Mouse (Mus musculus) intestine, postnatal 0 days (tissue): ENCODE data around the gene Ift122. TPM values are rescaled to one million over a fixed set of nuclear protein-coding genes. Genes with fewer than 3 reads are reported as not detected.
A peak's percentile ranks its signal among the peaks of the same experiment; 100 is the strongest.

ENCODE experiments used
- ATAC-seq: fragments of 200-750 bp; cut with Nextera tagmentation; 2 replicates; pipeline ENCODE4 v1.8.0; 2017; ENCODE audit warnings: mild to moderate bottlenecking, moderate TSS enrichment, moderate library complexity
- H3K27ac ChIP-seq: fragments of 300-500 bp; sonication (generic); 2 replicates; pipeline ENCODE4 v1.5.1; 2014; ENCODE audit warnings: mild to moderate bottlenecking, low read depth, low read length, moderate library complexity
- H3K27me3 ChIP-seq: fragments of 300-500 bp; sonication (generic); replicated peaks from 2 replicates; pipeline ENCODE4 v1.6.1; 2014; ENCODE audit warnings: low read length, mixed read lengths; ENCODE audit not compliant: control insufficient read depth, insufficient read depth
- H3K36me3 ChIP-seq: fragments of 300-500 bp; sonication (generic); 2 replicates; pipeline ENCODE4 v1.6.1; 2014; ENCODE audit warnings: mild to moderate bottlenecking, moderate library complexity; ENCODE audit not compliant: control insufficient read depth, insufficient read depth
- H3K4me1 ChIP-seq: fragments of 300-500 bp; sonication (generic); replicated peaks from 2 replicates; pipeline ENCODE4 v1.6.1; 2014; ENCODE audit warnings: antibody characterized with exemption, low read length, mixed read lengths; ENCODE audit not compliant: control insufficient read depth, insufficient read depth
- H3K4me2 ChIP-seq: fragments of 300-500 bp; sonication (generic); replicated peaks from 2 replicates; pipeline ENCODE4 v1.6.1; 2014; ENCODE audit warnings: low read depth, mild to moderate bottlenecking, moderate library complexity
- H3K4me3 ChIP-seq: fragments of 300-500 bp; sonication (generic); 2 replicates; pipeline ENCODE4 v1.5.1; 2014; ENCODE audit warnings: low read depth, low read length
- H3K9ac ChIP-seq: fragments of 300-500 bp; sonication (generic); 2 replicates; pipeline ENCODE4 v1.6.1; 2014; ENCODE audit warnings: mild to moderate bottlenecking, low read depth, low read length
- H3K9me3 ChIP-seq: fragments of 300-500 bp; sonication (generic); 2 replicates; pipeline ENCODE4 v1.6.1; 2016; ENCODE audit warnings: mixed run types; ENCODE audit not compliant: control insufficient read depth
- CTCF ChIP-seq: sonication (generic); IDR thresholded peaks from 2 replicates; pipeline ENCODE4 v1.5.1; 2016; ENCODE audit warnings: low read depth, mild to moderate bottlenecking, control low read depth, antibody characterized with exemption, moderate library complexity
- WGBS: fragments of 180-500 bp; shearing (Covaris S2); extraction: QIAGEN DNeasy Blood & Tissue Kit; methylation state at CpG from one replicate; pipeline ENCODE4 v1.1.7; 2014; 5-methylcytosine and 5-hydroxymethylcytosine counted together
- polyA plus RNA-seq: library from polyadenylated mRNA; unstranded; fragments of >200 nt; fragmentation: Nextera tagmentation; extraction: Ambion mirVana; gene quantifications from 2 replicates; pipeline ENCODE4 v1.2.1, GENCODE M21; 2015

The Ift122 gene
- polyA plus RNA-seq = 3.0 and 3.1 TPM in 2 replicates

GRCm38 (mm10) chr6:115853091-115853813 is at the start of gene Ift122, which contains the start of gene Mbd4:
Ift122 (plus strand) TSS chr6:115853470.
Mbd4 (minus strand) TSS chr6:115853371.
- Histone ChIP-seq H3K36me3 (no peaks in the 10 kb centered on the region), H3K4me1 (no peaks in the 10 kb centered on the region), H3K9ac (peak within 1 kb of the TSS; percentile 48), H3K4me3 (peak within 1 kb of the TSS; percentile 57), H3K27me3 (no peaks in the 10 kb centered on the region), H3K27ac (peak within 1 kb of the TSS; percentile 78), H3K4me2 (peak within 1 kb of the TSS; percentile 86), H3K9me3 (no peaks in the 10 kb centered on the region)
- WGBS = under 1% methylated on average over 51 of the region's 51 CpGs
- ATAC-seq = peak; percentile 99
- peak; percentile 68 for TF ChIP-seq CTCF

DNA sequence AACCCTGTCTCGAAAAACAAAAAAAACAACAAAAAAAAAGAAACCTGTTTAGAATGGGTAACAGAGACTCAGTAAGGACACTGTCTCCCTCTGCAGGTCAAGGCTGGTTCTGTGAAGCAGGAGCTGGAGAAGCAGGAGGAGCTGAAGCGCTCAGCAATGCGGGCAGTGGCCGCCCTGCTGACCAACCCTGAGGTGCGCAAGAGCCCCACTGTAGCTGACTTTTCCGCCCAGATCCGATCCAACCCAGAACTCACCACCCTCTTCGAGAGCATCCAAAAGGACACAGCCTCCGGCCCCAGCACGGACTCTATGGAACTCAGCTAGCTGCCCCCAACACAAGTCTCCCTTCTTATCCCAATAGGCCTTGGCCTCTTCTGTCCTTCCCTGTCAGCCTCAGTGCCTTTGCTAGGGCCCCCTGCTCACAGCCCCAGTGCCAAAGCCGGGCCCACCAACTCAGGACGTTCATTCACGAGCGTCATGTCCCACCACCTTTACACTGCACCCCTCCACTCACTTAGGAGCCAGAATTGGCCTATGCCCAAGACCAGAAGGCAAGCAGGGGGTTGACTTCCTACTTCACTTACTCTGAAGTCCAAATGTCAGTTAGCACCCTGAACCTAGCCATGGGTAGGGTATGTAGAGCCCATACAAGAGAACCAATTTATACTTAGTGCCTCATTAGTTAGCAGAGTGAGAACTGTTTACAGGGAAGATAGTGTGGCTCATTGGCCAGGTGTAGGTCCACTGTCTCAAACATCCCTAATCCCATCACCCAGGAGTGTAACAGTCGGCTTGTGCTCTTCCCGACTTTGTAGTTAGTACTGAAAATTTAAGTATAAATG is 49.5 kb upstream of the Ift122 start:
- Histone ChIP-seq H3K36me3 (peaks cover 50% of the 10 kb centered on the region), H3K27me3 (no peaks in the 10 kb centered on the region), H3K27ac (no peak overlapping the region), H3K4me2 (no peak overlapping the region), H3K4me1 (peaks cover 7% of the 10 kb centered on the region; the same call in 1 of the 2 replicates), H3K9ac (no peak overlapping the region), H3K9me3 (no peaks in the 10 kb centered on the region), H3K4me3 (no peak overlapping the region)
- TF ChIP-seq CTCF = peak; percentile 83
- ATAC-seq = peak; percentile 46
- 39% methylated on average over 16 of the region's 16 CpGs for WGBS

- 63% methylated on average over 10 of the region's 10 CpGs for WGBS
These were observed 48.7 kb upstream of the Ift122 start for GRCm38 (mm10) chr6:115804432-115805192.

GRCm38 (mm10) chr6:115807464-115808195 is 45.6 kb upstream of the Ift122 start:
- Histone ChIP-seq H3K4me1 (peaks cover 7% of the 10 kb centered on the region; the same call in 1 of the 2 replicates), H3K36me3 (peaks cover 35% of the 10 kb centered on the region), H3K9ac (peak overlapping the region; percentile 79), H3K27me3 (no peaks in the 10 kb centered on the region), H3K27ac (peak overlapping the region; percentile 94), H3K4me2 (peak overlapping the region; percentile 70), H3K4me3 (peak overlapping the region; percentile 66), H3K9me3 (no peaks in the 10 kb centered on the region)
- no peak for TF ChIP-seq CTCF
- WGBS = 1% methylated on average over 15 of the region's 15 CpGs
- ATAC-seq = no peak

More at GRCm38 (mm10) chr6:115804432-115805192, 48.7 kb upstream of the Ift122 start:
- no peaks in the 10 kb centered on the region for H3K9me3 ChIP-seq
- TF ChIP-seq CTCF = no peak
- peaks cover 7% of the 10 kb centered on the region; the same call in 1 of the 2 replicates for H3K4me1 ChIP-seq
- H3K4me3 ChIP-seq = no peak overlapping the region
- H3K27me3 ChIP-seq = no peaks in the 10 kb centered on the region
- peaks cover 48% of the 10 kb centered on the region for H3K36me3 ChIP-seq
- no peak overlapping the region for H3K9ac ChIP-seq
- no peak overlapping the region; the same call in 1 of the 2 replicates for H3K27ac ChIP-seq
- H3K4me2 ChIP-seq = no peak overlapping the region
- ATAC-seq = no peak

GRCm38 (mm10) chr6:115808196-115808487 is 45.1 kb upstream of the Ift122 start:
- H3K4me2 ChIP-seq = peak overlapping the region; percentile 70
- WGBS = under 1% methylated on average over 22 of the region's 22 CpGs
- peaks cover 7% of the 10 kb centered on the region; the same call in 1 of the 2 replicates for H3K4me1 ChIP-seq
- H3K9ac ChIP-seq = peak overlapping the region; percentile 79
- H3K9me3 ChIP-seq = no peaks in the 10 kb centered on the region
- TF ChIP-seq CTCF = no peak
- peak overlapping the region; percentile 66 for H3K4me3 ChIP-seq
- H3K27me3 ChIP-seq = no peaks in the 10 kb centered on the region
- peak; percentile 13; the same call in 1 of the 2 replicates for ATAC-seq
- peaks cover 34% of the 10 kb centered on the region for H3K36me3 ChIP-seq
- H3K27ac ChIP-seq = peak overlapping the region; percentile 94
